Mouse (Mus musculus): ENCODE results near the gene Klhl18.

Gene Klhl18

GRCm38 (mm10) chr9:110476124-110477091, at the start of gene Klhl18, which contains the start of gene Kif9:
Gene Klhl18 (minus strand): TSS chr9:110476694.
Gene Kif9 (plus strand): TSS chr9:110476958.
- peak; percentile 91 for DNase-seq (ENCODE audit: low read depth, low spot score)

- no peak for DNase-seq (ENCODE audit: low read depth, low spot score)
These were observed 49.2 kb upstream of the Klhl18 start for GRCm38 (mm10) chr9:110525737-110526136.

GRCm38 (mm10) chr9:110490913-110491312, 14.4 kb upstream of the Klhl18 start:
- peak; percentile 71 for DNase-seq (ENCODE audit: low read depth, low spot score)

DNA sequence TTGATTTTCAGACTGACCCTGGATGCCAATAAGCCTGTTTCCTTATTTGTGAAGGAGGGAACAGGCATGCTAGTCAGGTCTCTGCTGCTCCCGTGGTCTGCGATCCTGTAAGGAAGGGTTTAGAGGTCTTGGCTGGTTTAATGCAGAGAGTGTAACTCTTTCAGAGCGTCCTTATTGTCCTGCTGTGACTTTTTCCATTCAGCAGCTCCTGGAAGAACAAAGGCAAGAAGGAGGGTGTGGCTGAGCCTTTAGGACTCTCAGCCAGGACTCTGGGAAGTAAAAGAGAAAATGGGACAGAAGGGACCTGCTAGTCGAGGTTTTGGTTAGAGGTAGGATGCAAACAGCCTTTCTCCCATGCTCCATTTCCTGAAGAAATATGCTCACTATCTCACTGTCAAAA, 12.3 kb upstream of the Klhl18 start:
- peak; percentile 75 for DNase-seq (ENCODE audit: low read depth, low spot score)

GRCm38 (mm10) chr9:110478639-110479038, 2.1 kb upstream of the Klhl18 start:
- DNase-seq (ENCODE audit: low read depth, low spot score): no peak

- DNase-seq (ENCODE audit: low read depth, low spot score): no peak
These were observed 1.5 kb upstream of the Klhl18 start for GRCm38 (mm10) chr9:110477951-110478350.

DNA sequence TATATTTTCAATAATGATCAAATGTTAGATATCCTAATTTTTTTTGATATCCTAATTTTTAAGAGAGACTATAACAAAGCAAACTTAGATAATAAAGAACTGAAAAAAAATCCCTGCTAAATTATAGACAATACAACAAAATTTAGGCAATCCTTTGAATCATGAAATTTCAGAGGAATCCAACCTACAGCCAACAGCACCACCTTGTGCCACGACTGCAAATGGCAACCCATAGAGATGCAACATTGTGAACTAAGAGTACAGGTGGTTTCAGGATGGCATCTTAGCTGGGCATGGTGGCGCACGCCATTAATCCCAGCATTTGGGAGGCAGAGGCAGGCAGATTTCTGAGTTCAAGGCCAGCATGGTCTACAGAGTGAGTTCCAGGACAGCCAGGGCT, 10.3 kb downstream of the Klhl18 start:
- peak; percentile 26 for DNase-seq (ENCODE audit: low read depth, low spot score)

- DNase-seq (ENCODE audit: low read depth, low spot score): no peak
These were observed 11.2 kb downstream of the Klhl18 start for GRCm38 (mm10) chr9:110465336-110465735.

DNA sequence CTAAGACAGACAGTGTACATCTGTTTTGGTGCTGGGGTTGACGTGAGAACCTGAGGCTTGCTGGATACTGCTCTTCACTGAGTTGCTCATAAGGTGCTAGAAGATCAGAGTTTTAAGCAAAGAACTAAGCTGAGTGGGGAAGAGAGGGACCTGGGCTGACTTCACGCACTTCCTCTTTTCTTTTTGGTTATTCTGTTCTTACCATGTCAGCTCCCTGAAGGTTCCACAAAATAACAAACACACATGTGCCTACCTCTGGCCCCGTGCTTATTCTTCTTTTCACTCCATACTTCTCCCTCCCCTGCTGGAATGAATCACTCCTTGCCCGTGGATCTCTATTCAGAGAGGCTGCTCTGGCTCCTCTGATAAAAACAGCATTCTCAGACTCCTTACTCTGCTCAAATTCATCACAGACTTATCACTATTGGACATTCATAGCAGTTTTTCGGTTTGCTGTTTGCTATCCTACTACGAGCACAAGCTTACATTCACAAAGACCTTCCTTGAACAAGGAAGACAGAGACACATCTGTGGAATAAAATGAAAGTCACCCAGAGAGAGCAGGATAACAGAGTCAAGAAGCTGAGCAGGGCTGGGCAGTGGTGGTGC, 12.4 kb downstream of the Klhl18 start:
- no peak for DNase-seq (ENCODE audit: low read depth, low spot score)

DNA sequence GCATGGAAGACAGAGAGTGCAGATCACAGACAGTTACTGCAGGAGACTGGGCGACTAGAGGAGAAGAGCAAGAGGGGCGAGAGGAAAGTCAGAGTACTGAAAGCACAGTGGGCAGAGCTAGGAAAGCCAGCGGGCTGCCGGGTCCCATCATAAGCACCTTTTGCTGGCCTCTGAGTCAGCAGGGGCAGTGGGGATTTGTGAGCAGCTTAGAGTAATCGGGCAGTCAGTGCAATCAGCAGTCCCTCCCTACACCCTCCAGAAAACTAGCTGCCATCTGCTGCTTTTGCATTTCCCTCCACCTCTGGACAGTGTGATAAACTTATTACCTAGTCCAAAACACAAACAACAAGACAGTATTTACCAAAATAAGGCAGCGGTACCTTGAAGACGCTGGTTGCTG, 14.2 kb downstream of the Klhl18 start:
- no peak for DNase-seq (ENCODE audit: low read depth, low spot score)

DNA sequence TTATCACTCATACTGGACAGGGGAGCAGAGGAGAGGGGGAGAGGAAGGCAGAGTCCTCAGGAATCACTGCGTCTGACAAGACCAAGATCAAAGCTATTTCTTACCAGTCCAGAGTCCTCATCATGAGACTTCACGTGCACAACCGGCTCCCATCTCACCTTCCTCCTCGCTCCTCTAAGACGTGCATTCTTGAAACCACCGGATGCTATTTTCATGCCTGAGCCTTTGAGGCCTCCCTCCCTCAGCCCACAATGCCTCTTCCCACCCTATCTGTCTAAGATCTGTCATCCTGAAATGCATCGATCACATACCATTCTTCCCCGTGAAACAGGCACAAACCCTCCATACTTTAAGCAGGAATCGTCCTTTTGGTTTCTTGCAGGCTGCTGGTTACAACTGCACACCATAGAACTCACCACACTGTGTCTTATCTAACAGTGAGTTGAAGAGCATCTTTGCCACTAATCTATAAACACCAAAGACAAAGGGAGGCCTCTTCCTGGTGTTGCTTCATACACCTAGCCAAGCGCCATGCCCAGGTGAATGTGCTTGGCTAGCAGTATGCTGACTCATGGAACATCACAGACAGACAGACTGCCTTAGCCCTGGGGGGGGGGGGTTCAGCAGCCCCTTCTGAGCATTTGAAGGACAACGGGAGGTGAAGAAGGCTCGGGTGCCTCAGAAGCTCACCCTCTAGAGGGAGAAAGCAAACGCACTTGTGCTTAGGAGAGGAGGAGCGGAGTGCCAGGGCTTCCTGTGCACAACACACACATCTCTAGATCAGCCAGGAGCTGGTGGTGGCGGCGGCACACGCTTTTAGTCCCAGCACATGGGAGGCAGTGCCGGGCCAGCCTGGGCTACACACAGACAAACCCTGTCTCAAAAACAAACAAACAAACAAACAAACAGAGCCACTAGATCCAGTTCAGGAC, 15.3 kb downstream of the Klhl18 start:
- DNase-seq (ENCODE audit: low read depth, low spot score): no peak

GRCm38 (mm10) chr9:110459145-110459727, 17.3 kb downstream of the Klhl18 start:
- DNase-seq (ENCODE audit: low read depth, low spot score): no peak

DNA sequence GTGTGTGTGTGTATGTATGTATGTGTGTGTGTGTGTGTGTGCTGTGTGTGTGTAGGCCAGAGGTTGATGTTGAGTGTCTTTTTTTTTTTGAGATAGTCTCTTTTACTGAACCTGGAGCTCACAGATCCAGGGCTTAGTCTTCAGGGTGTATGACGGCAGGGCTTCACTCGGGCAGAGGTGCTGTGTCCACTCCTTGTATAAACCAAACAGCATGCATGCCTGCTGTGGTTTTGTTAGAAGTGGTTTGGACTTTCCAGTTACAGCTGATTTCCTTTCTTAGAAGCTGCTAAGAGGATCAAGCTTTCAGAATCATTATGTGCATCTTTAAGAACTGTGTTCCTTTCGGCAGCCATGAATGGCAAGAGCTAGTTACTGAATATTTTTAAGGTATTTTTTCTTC, 18.6 kb downstream of the Klhl18 start:
- no peak for DNase-seq (ENCODE audit: low read depth, low spot score)

DNA sequence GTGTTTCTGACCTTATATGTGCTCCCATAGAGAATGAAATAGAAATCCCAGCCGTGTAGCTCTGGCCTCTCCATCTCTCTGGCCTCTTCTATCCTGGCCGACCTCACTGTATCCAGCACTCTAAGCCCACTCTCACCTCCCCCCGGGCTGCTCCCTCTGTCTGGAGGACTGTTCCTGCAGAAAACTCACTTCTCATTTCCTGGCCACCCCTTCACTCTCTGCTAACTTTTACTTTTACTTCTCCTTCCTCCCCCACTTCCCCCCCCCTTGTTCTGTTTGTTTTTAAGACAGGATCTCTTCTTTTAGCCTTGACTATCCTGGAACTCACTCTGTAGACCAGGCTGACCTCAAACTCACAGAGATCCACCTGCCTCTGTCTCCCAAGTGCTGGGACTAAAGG, 24.0 kb downstream of the Klhl18 start:
- DNase-seq (ENCODE audit: low read depth, low spot score): no peak

GRCm38 (mm10) chr9:110448857-110449617, 27.5 kb downstream of the Klhl18 start:
- peak; percentile 78 for DNase-seq (ENCODE audit: low read depth, low spot score)

DNA sequence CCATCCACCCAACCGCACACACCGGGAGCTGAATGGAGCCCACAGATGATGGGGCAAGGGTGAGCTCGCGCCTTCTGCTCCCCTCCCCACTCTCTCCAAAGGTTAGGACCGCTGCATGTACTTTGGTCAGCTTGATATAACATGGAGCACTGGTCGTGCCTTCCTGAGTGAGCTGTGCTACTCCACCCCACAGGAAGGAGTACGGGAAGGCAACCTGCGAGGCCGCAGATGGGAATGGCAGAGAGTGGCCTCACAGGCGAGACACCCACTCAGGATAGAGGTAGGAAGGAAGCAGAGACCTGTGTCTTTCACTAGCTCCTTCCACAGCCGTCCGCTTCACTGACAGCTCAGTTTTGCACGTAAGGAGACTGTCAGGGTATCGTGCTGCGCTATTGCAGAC, 28.1 kb downstream of the Klhl18 start:
- no peak for DNase-seq (ENCODE audit: low read depth, low spot score)

DNA sequence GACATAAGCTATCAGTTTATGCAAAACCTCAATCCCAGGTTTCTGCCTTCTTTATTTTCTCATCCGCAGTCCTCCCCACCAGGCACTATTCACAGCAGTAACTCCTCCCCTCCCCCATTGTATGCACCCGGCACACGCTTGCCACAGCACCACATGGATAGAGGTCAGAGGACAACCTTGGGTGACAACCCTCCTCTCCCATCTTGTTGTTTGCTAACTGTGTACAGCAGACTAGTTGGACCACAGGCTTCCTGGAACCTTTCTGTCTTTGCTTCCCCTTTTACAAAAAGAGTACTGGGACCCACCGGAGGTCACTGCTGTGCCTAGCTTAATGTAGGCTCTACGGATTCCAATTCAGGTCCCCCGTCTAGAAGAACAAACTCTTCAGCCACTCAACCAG, 35.9 kb downstream of the Klhl18 start:
- DNase-seq (ENCODE audit: low read depth, low spot score): no peak

DNA sequence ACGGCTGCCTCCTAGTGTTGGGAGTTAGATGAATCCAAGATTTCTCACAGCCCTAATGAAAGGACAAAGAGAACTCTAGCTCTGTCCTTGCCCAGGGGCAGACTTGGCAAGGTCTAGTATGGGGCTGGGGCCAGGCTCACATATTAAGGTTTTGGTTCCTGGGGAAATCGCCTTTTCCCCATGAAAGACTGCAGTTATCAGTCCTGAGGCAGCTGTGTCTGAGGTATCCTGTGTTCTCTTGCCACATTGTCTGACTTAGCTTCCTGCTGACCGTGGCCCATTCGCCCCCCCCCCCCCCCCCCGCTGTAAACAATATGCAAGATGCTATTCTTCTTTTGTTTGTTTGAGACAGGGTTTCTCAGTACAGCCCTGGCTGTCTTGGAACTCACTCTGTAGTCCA, 36.4 kb downstream of the Klhl18 start:
- no peak for DNase-seq (ENCODE audit: low read depth, low spot score)

GRCm38 (mm10) chr9:110436041-110436440, 40.5 kb downstream of the Klhl18 start:
- no peak for DNase-seq (ENCODE audit: low read depth, low spot score)

DNA sequence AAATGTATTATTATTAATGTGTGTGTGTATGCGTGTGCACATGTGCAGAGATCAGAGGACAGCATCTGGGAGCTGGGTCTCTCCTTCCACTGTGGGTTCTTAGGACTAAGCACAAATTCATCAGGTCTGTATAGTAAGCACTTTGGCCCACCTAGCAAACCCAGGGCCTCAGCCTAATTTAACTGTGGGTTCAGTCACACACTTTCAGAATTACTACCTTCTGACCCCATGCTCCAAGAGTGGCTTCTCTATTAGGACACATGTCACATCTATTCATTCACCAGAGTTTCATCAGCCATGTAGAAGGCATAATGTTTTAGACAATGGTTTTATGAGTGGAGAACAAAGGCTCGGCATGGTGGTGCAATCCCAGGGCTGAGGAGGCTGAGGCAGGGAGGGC, 43.4 kb downstream of the Klhl18 start:
- no peak for DNase-seq (ENCODE audit: low read depth, low spot score)

DNA sequence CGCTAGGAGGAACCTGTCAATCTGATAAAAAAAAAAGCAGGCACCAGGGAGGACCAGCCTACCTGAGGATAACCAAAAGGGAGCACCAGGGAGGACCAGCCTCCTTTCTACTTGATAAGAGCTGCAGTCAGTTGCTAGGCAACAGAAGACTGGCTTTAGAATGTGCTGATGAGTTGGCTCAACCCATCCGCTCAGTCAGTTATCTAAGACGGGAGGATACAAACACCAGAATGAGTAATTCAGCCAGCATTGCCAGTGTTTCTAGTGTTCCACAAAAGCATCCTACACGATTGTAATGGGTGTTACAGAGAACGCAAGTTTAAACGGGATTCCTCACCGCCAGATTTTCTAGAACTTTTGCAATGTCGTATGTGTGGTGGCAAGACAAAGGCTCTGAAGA, 45.3 kb downstream of the Klhl18 start:
- no peak for DNase-seq (ENCODE audit: low read depth, low spot score)

Data from ES-CJ7 (cell line).